Mouse (Mus musculus): ENCODE measurements around the gene Fdx1l. TPM values are rescaled to one million over a fixed set of nuclear protein-coding genes. Genes with fewer than 3 reads are reported as not detected.

The Fdx1l gene
- polyA plus RNA-seq, 1 experiment from 2014 or later: 53.3 TPM

- WGBS: 65% methylated on average over 19 of the region's 19 CpGs
- ATAC-seq (ENCODE audit: insufficient number of reproducible peaks, low FRiP score, low TSS enrichment, low read depth): no peak
- peaks cover 13% of the 10 kb centered on the region; the same call in 1 of the 2 replicates for H3K36me3 ChIP-seq
- H3K4me1 ChIP-seq: peaks cover 13% of the 10 kb centered on the region
- H3K9ac ChIP-seq: no peak overlapping the region
- H3K4me3 ChIP-seq: no peak overlapping the region
- no peak overlapping the region for H3K27ac ChIP-seq
- peaks cover 26% of the 10 kb centered on the region for H3K27me3 ChIP-seq
- no peak overlapping the region for H3K4me2 ChIP-seq
- H3K9me3 ChIP-seq: no peaks in the 10 kb centered on the region
Measured at GRCm38 (mm10) chr9:21025258-21025810, 48.1 kb downstream of the Fdx1l start.

DNA sequence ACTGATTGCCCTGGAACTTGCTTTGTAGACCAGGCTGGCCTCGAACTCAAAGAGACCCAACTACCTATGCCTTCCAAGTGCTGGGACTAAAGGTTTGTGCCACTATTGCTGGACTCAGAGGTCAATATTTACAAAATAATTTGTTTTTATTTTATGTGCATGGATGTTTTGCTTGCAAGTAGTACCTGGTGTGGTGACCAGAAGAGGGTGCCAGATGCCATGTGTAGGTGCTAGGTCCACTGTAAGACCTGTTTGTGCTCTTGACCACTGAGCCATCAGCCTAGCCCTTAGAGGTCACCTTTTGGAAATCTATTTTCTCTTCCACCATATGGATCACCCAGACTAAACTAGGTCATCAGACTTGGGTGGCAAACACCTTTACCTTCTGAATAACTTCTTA is 50.7 kb downstream of the Fdx1l start:
- H3K9me3 ChIP-seq: no peaks in the 10 kb centered on the region
- 75% methylated on average over 1 of the region's 1 CpGs for WGBS
- H3K4me2 ChIP-seq: no peak overlapping the region
- peaks cover 13% of the 10 kb centered on the region; the same call in 1 of the 2 replicates for H3K36me3 ChIP-seq
- H3K27me3 ChIP-seq: peaks cover 14% of the 10 kb centered on the region; the same call in 1 of the 2 replicates
- H3K4me3 ChIP-seq: no peak overlapping the region
- H3K27ac ChIP-seq: no peak overlapping the region
- ATAC-seq (ENCODE audit: insufficient number of reproducible peaks, low FRiP score, low TSS enrichment, low read depth): no peak
- H3K9ac ChIP-seq: no peak overlapping the region
- H3K4me1 ChIP-seq: no peaks in the 10 kb centered on the region

- ATAC-seq (ENCODE audit: insufficient number of reproducible peaks, low FRiP score, low TSS enrichment, low read depth): no peak
- peaks cover 16% of the 10 kb centered on the region for H3K27me3 ChIP-seq
- H3K4me3 ChIP-seq: no peak overlapping the region
- no peak overlapping the region for H3K9ac ChIP-seq
- H3K4me2 ChIP-seq: no peak overlapping the region
- no peak overlapping the region for H3K27ac ChIP-seq
- WGBS: 48% methylated on average over 6 of the region's 6 CpGs
- H3K4me1 ChIP-seq: peaks cover 3% of the 10 kb centered on the region; the same call in 1 of the 2 replicates
- peaks cover 10% of the 10 kb centered on the region; the same call in 1 of the 2 replicates for H3K36me3 ChIP-seq
- H3K9me3 ChIP-seq: no peaks in the 10 kb centered on the region
Measured at GRCm38 (mm10) chr9:21022288-21022687, 51.1 kb downstream of the Fdx1l start.

DNA sequence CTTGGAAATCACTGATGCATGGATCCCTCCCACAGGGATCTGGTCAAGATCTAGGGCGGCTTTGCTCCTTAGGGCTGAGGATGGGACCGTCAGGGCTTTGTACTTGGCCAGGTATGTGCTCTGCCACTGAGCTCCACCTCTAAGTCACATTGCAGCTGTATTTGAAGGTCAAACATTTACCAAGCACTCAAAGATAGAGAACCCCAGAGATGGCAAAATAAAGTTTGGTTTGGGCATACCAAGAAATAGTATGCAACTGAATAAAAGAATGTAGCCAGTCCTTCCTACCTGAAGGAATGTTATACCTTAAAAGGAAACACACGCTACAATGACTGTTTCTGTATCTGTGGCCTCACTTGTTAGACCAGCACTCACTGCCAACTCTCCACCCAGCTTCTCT is 52.1 kb downstream of the Fdx1l start:
- H3K27ac ChIP-seq: no peak overlapping the region
- H3K4me3 ChIP-seq: no peak overlapping the region
- 0 out of 2 replicates have a peak, but pooled peaks cover 3% of the 10 kb centered on the region for H3K36me3 ChIP-seq
- WGBS: 86% methylated on average over 3 of the region's 3 CpGs
- no peak overlapping the region for H3K9ac ChIP-seq
- H3K27me3 ChIP-seq: peaks cover 24% of the 10 kb centered on the region
- H3K4me1 ChIP-seq: peaks cover 6% of the 10 kb centered on the region; the same call in 1 of the 2 replicates
- H3K9me3 ChIP-seq: no peaks in the 10 kb centered on the region
- no peak overlapping the region for H3K4me2 ChIP-seq
- no peak for ATAC-seq (ENCODE audit: insufficient number of reproducible peaks, low FRiP score, low TSS enrichment, low read depth)

DNA sequence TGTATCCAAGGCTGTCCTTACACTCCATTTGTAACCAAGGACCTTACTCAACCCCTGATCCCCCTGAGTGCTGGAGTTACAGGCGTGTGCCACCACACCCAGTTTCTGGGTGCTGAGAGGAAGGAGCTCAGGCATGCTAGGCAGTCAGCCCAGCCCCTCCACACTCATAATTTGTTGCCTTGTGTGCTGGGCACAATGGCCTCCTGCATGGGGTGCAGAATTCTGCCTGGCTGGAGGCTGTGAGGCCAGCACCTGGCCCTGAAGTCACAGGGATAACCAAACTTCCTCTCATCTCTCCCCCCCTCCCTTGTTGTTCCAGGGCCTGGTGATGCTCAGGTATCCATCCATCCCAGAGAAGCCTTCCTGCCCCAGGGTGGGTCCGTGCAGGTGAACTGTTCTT is 54.8 kb downstream of the Fdx1l start:
- no peak; the same call in 1 of the 2 replicates for ATAC-seq (ENCODE audit: insufficient number of reproducible peaks, low FRiP score, low TSS enrichment, low read depth)
- H3K27ac ChIP-seq: no peak overlapping the region
- H3K4me3 ChIP-seq: no peak overlapping the region
- no peaks in the 10 kb centered on the region for H3K9me3 ChIP-seq
- 0 out of 2 replicates have a peak, but pooled peaks cover 3% of the 10 kb centered on the region for H3K36me3 ChIP-seq
- H3K9ac ChIP-seq: no peak overlapping the region
- no peak overlapping the region for H3K4me2 ChIP-seq
- peaks cover 21% of the 10 kb centered on the region for H3K4me1 ChIP-seq
- 69% methylated on average over 2 of the region's 2 CpGs for WGBS
- H3K27me3 ChIP-seq: peaks cover 42% of the 10 kb centered on the region

MicroRNA genes within 50 kb of the gene (microRNA counts, 519-probe panel; counts per million panel counts)
- 2,767 counts per million, percentile 61 among the panel's probes with 10 or more counts for microRNA mmu-miR-1900

Small RNAs within 50 kb of the gene (microRNA-seq; reads per million reads assigned to microRNA genes)
- gene Mir1900 (not detected), gene Mir7082 (not detected)

Other genes starting within 250 kb of the Fdx1l start
- gene A230050P20Rik, start 205.0 kb downstream of the Fdx1l start, polyA plus RNA-seq (2015; fragmentation: Nextera tagmentation; extraction: Ambion mirVana): 9.5 and 11.8 TPM in 2 replicates
- gene Angptl6, start 193.9 kb downstream of the Fdx1l start, polyA plus RNA-seq (2015; fragmentation: Nextera tagmentation; extraction: Ambion mirVana): 4.6 and 5.0 TPM in 2 replicates
- gene Ppan, start 185.4 kb downstream of the Fdx1l start, polyA plus RNA-seq (2015; fragmentation: Nextera tagmentation; extraction: Ambion mirVana): 86.9 and 88.6 TPM in 2 replicates
- gene Eif3g, start 175.0 kb downstream of the Fdx1l start, polyA plus RNA-seq (2015; fragmentation: Nextera tagmentation; extraction: Ambion mirVana): 303 and 319 TPM in 2 replicates
- gene Dnmt1, start 113.7 kb downstream of the Fdx1l start, polyA plus RNA-seq (2015; fragmentation: Nextera tagmentation; extraction: Ambion mirVana): 79.7 and 82.3 TPM in 2 replicates
- gene S1pr2, start 96.8 kb downstream of the Fdx1l start, polyA plus RNA-seq (2015; fragmentation: Nextera tagmentation; extraction: Ambion mirVana): 62.0 and 65.1 TPM in 2 replicates
- gene Mrpl4, start 70.9 kb downstream of the Fdx1l start, polyA plus RNA-seq (2015; fragmentation: Nextera tagmentation; extraction: Ambion mirVana): 112 and 116 TPM in 2 replicates
- 23.4 and 24.4 TPM in 2 replicates for gene Icam1, start 57.6 kb downstream of the Fdx1l start, polyA plus RNA-seq (2015; fragmentation: Nextera tagmentation; extraction: Ambion mirVana)
- gene Icam4, start 44.2 kb downstream of the Fdx1l start, polyA plus RNA-seq (2015; fragmentation: Nextera tagmentation; extraction: Ambion mirVana): 0.96 and 3.0 TPM in 2 replicates
- gene Icam5, start 41.5 kb downstream of the Fdx1l start, polyA plus RNA-seq (2015; fragmentation: Nextera tagmentation; extraction: Ambion mirVana): 0.05 and 0.21 TPM in 2 replicates
- gene Zglp1, start 6.5 kb downstream of the Fdx1l start, polyA plus RNA-seq (2015; fragmentation: Nextera tagmentation; extraction: Ambion mirVana): 0.56 TPM in 1 of 2 replicates, not detected in the other
- 0.60 and 0.93 TPM in 2 replicates for gene Gm49373, start 518 bp downstream of the Fdx1l start, polyA plus RNA-seq (2015; fragmentation: Nextera tagmentation; extraction: Ambion mirVana)
- gene Gm38431, start 18.4 kb upstream of the Fdx1l start, polyA plus RNA-seq (2015; fragmentation: Nextera tagmentation; extraction: Ambion mirVana): 1.2 and 1.6 TPM in 2 replicates
- 49.6 and 55.0 TPM in 2 replicates for gene Raver1, start 18.4 kb upstream of the Fdx1l start, polyA plus RNA-seq (2015; fragmentation: Nextera tagmentation; extraction: Ambion mirVana)
- gene Tyk2, start 57.6 kb upstream of the Fdx1l start, polyA plus RNA-seq (2015; fragmentation: Nextera tagmentation; extraction: Ambion mirVana): 13.1 and 13.2 TPM in 2 replicates
- 298 and 326 TPM in 2 replicates for gene Cdc37, start 76.4 kb upstream of the Fdx1l start, polyA plus RNA-seq (2015; fragmentation: Nextera tagmentation; extraction: Ambion mirVana)
- 6.1 and 6.4 TPM in 2 replicates for gene Pde4a, start 92.1 kb upstream of the Fdx1l start, polyA plus RNA-seq (2015; fragmentation: Nextera tagmentation; extraction: Ambion mirVana)
- 77.7 and 78.6 TPM in 2 replicates for gene Keap1, start 165.7 kb upstream of the Fdx1l start, polyA plus RNA-seq (2015; fragmentation: Nextera tagmentation; extraction: Ambion mirVana)
- 6.2 and 6.3 TPM in 2 replicates for gene S1pr5, start 174.8 kb upstream of the Fdx1l start, polyA plus RNA-seq (2015; fragmentation: Nextera tagmentation; extraction: Ambion mirVana)
- gene Atg4d, start 191.7 kb upstream of the Fdx1l start, polyA plus RNA-seq (2015; fragmentation: Nextera tagmentation; extraction: Ambion mirVana): 40.8 and 44.2 TPM in 2 replicates
- 13.1 and 18.4 TPM in 2 replicates for gene Kri1, start 214.4 kb upstream of the Fdx1l start, polyA plus RNA-seq (2015; fragmentation: Nextera tagmentation; extraction: Ambion mirVana)
- gene Cdkn2d, start 217.8 kb upstream of the Fdx1l start, polyA plus RNA-seq (2015; fragmentation: Nextera tagmentation; extraction: Ambion mirVana): 55.3 and 60.1 TPM in 2 replicates
- gene Ap1m2, start 238.7 kb upstream of the Fdx1l start, polyA plus RNA-seq (2015; fragmentation: Nextera tagmentation; extraction: Ambion mirVana): 42.3 and 43.2 TPM in 2 replicates
- 137 and 150 TPM in 2 replicates for gene Slc44a2, start 247.1 kb upstream of the Fdx1l start, polyA plus RNA-seq (2015; fragmentation: Nextera tagmentation; extraction: Ambion mirVana)